In the genomic region with DNA sequence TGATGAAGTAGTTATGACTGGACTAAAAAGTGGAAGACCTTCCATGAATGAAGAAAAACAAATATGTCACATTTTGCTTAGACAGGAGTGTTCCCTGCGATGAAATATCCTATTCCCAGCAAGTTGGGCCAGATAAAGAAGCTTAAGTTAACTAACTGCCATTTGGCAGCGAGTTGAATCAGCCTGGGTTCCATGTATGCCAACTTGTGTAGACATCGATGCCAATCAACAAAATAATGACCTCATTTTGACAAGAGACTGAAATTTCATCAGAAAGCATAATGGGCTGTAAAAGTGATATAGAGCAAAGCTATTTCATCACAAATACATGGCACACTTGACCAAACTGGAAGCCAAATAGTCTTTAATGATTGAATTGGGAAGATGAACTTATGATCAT, we compare ENCODE assay signal across 24 mouse cellular contexts.
"Had no signal": no experiment of that assay in that cellular context is flagged by ENCODE, and none has a peak within 500 bp of the region (broad histone marks: within the 10 kb centered on the region; RNA-seq: fewer than 3 reads in every experiment).

No protein-coding gene starts in this region.

- H3K27ac ChIP-seq: gastrocnemius, adult 2 months; heart, adult 2 months; heart, embryonic 13.5 days; heart, embryonic 15.5 days; hindbrain, embryonic 13.5 days; hindbrain, embryonic 15.5 days; hindbrain, postnatal 0 days; kidney, embryonic 15.5 days; kidney, postnatal 0 days; left cerebral cortex, adult 2 months; limb, embryonic 13.5 days; limb, embryonic 15.5 days; liver, embryonic 12.5 days; liver, embryonic 14.5 days had no signal

- H3K27me3 ChIP-seq: heart, embryonic 13.5 days; heart, embryonic 15.5 days; hindbrain, embryonic 13.5 days; hindbrain, embryonic 15.5 days; kidney, embryonic 15.5 days; limb, embryonic 13.5 days; limb, embryonic 15.5 days; liver, embryonic 12.5 days had no signal

- H3K4me3 ChIP-seq: gastrocnemius, adult 2 months; heart, adult 2 months; heart, embryonic 13.5 days; heart, embryonic 15.5 days; hindbrain, embryonic 13.5 days; hindbrain, embryonic 15.5 days; kidney, embryonic 15.5 days; left cerebral cortex, adult 2 months; limb, embryonic 13.5 days; limb, embryonic 15.5 days; liver, embryonic 12.5 days had no signal

- H3K4me1 ChIP-seq: heart, embryonic 13.5 days; heart, embryonic 15.5 days; hindbrain, embryonic 13.5 days; hindbrain, embryonic 15.5 days; kidney, embryonic 15.5 days; limb, embryonic 13.5 days; limb, embryonic 15.5 days; liver, embryonic 12.5 days had no signal

- H3K9ac ChIP-seq: heart, embryonic 13.5 days; heart, embryonic 15.5 days; hindbrain, embryonic 13.5 days; hindbrain, embryonic 15.5 days; kidney, embryonic 15.5 days; limb, embryonic 13.5 days; limb, embryonic 15.5 days; liver, embryonic 12.5 days; liver, embryonic 14.5 days had no signal

- H3K9me3 ChIP-seq: heart, embryonic 13.5 days; heart, embryonic 15.5 days; hindbrain, embryonic 13.5 days; hindbrain, embryonic 15.5 days; kidney, embryonic 15.5 days; limb, embryonic 13.5 days; limb, embryonic 15.5 days; liver, embryonic 12.5 days had no signal

- DNase-seq: gastrocnemius, adult 2 months; gastrocnemius, postnatal 10 days; gastrocnemius, postnatal 25 days; heart, adult 11 months; heart, adult 2 months; heart, postnatal 14 days; heart, postnatal 36 days; kidney, adult 11 months; kidney, adult 2 months; kidney, adult 9 months; kidney, postnatal 14 days; kidney, postnatal 36 days had no signal

- H3K36me3 ChIP-seq: heart, embryonic 13.5 days; heart, embryonic 15.5 days; hindbrain, embryonic 13.5 days; hindbrain, embryonic 15.5 days; kidney, embryonic 15.5 days; limb, embryonic 13.5 days; limb, embryonic 15.5 days; liver, embryonic 12.5 days had no signal
